Mouse (Mus musculus) embryonic facial prominence, embryonic 11.5 days (tissue): ENCODE results near the gene Il17rc. TPM values are rescaled to one million over a fixed set of nuclear protein-coding genes. Genes with fewer than 3 reads are reported as not detected.

Experiments used
- ATAC-seq: fragments of 200-750 bp; cut with Nextera tagmentation; replicated peaks from 2 replicates; pipeline ENCODE4 v1.8.0; 2017; ENCODE audit warnings: low read depth; ENCODE audit not compliant: insufficient number of reproducible peaks, low FRiP score, low TSS enrichment
- DNase-seq: peaks from one replicate; pipeline ENCODE4 v3.0.0-alpha.2; 2015; ENCODE audit warnings: low spot score
- H3K27ac ChIP-seq: fragments of 300-500 bp; sonication (generic); replicated peaks from 2 replicates; pipeline ENCODE4 v1.5.1; 2014; ENCODE audit warnings: mild to moderate bottlenecking, low read depth, low read length, control low read depth
- H3K27me3 ChIP-seq: fragments of 300-500 bp; sonication (generic); 2 replicates; pipeline ENCODE4 v1.6.1; 2014; ENCODE audit warnings: mild to moderate bottlenecking, low read length, moderate library complexity, mixed read lengths; ENCODE audit not compliant: control insufficient read depth, insufficient read depth
- H3K36me3 ChIP-seq: fragments of 300-500 bp; sonication (generic); replicated peaks from 2 replicates; pipeline ENCODE4 v1.6.1; 2014; ENCODE audit warnings: low read depth, mild to moderate bottlenecking, low read length, moderate library complexity, mixed read lengths; ENCODE audit not compliant: control insufficient read depth, insufficient read depth
- H3K4me1 ChIP-seq: fragments of 300-500 bp; sonication (generic); 2 replicates; pipeline ENCODE4 v1.6.1; 2014; ENCODE audit warnings: low read length, mixed read lengths; ENCODE audit not compliant: control insufficient read depth, insufficient read depth
- H3K4me2 ChIP-seq: fragments of 300-500 bp; sonication (generic); 2 replicates; pipeline ENCODE4 v1.6.1; 2014; ENCODE audit warnings: low read depth, mild to moderate bottlenecking, control low read depth, low read length, moderate library complexity
- H3K4me3 ChIP-seq: fragments of 300-500 bp; sonication (generic); 2 replicates; pipeline ENCODE4 v1.5.1; 2014; ENCODE audit warnings: low read depth, low read length, control low read depth
- H3K9ac ChIP-seq: fragments of 300-500 bp; sonication (generic); replicated peaks from 2 replicates; pipeline ENCODE4 v1.6.1; 2014; ENCODE audit warnings: mild to moderate bottlenecking, control low read depth, low read length
- H3K9me3 ChIP-seq: fragments of 300-500 bp; sonication (generic); replicated peaks from 2 replicates; pipeline ENCODE4 v1.6.1; 2016; ENCODE audit warnings: mild to moderate bottlenecking, low read length, inconsistent platforms, mixed read lengths; ENCODE audit not compliant: control insufficient read depth
- WGBS: fragments of 180-500 bp; shearing (Covaris S2); extraction: QIAGEN DNeasy Blood & Tissue Kit; methylation state at CpG from one replicate; pipeline ENCODE4 v1.1.7; 2014; 5-methylcytosine and 5-hydroxymethylcytosine counted together
- polyA plus RNA-seq: library from polyadenylated mRNA; unstranded; fragments of >200 nt; fragmentation: Nextera tagmentation; extraction: Ambion mirVana; gene quantifications from 2 replicates; pipeline ENCODE4 v1.2.1, GENCODE M21; 2014

Gene Il17rc
- polyA plus RNA-seq, 1 experiment from 2014 or later, result 1.3 TPM

DNA sequence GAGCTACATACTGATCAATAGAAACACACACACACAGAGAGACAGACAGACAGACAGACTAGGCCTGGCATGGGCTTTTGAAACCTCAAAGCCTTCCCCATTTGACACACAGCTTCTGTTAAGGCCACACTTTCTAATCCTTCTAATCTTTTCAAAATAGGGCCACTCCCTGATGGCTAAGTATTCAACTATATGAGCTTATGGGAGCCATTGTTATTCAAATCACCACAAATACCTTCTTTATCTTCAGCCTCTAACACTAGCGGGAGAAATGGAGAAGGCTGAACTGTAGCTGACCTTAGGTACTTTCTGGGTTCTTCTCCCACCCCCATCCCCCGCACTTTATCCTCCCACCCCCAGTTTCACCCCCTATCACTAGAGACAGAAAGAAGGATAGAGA, 31.6 kb downstream of the Il17rc start:
- Histone ChIP-seq H3K27ac (no peak overlapping the region), H3K9ac (no peak overlapping the region), H3K4me1 (no peaks in the 10 kb centered on the region), H3K36me3 (no peaks in the 10 kb centered on the region), H3K4me2 (no peak overlapping the region), H3K4me3 (no peak overlapping the region), H3K9me3 (no peaks in the 10 kb centered on the region), H3K27me3 (no peaks in the 10 kb centered on the region; the same call in 1 of the 2 replicates)
- 78% methylated on average over 2 of the region's 2 CpGs for WGBS
- no peak for ATAC-seq
- no peak for DNase-seq

DNA sequence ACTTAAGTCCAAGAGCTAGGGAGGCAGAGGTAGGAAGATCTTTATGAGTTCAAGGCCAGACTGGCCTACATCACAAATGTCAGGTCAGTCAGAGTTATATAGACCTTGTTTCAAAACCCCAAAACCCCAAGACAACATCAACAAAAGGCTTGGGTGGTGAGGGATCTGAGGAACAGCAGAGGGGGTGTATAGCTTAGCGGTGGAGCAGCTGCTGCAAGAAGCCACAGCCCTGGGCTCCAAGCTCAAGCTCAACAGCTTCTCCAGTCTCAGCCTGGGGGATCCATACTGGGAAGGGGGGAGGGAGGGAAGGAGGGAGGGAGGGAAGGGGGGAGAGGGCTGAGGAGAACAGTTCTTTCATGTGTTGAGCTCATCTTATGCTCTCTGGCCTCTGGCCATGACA, 34.5 kb downstream of the Il17rc start:
- H3K27ac ChIP-seq, result no peak overlapping the region
- no peak overlapping the region for H3K4me3 ChIP-seq
- no peaks in the 10 kb centered on the region for H3K4me1 ChIP-seq
- no peak for ATAC-seq
- 83% methylated on average over 1 of the region's 1 CpGs for WGBS
- H3K27me3 ChIP-seq, result no peaks in the 10 kb centered on the region; the same call in 1 of the 2 replicates
- H3K9me3 ChIP-seq, result no peaks in the 10 kb centered on the region
- no peak for DNase-seq
- no peak overlapping the region for H3K4me2 ChIP-seq
- no peaks in the 10 kb centered on the region for H3K36me3 ChIP-seq
- H3K9ac ChIP-seq, result no peak overlapping the region

DNA sequence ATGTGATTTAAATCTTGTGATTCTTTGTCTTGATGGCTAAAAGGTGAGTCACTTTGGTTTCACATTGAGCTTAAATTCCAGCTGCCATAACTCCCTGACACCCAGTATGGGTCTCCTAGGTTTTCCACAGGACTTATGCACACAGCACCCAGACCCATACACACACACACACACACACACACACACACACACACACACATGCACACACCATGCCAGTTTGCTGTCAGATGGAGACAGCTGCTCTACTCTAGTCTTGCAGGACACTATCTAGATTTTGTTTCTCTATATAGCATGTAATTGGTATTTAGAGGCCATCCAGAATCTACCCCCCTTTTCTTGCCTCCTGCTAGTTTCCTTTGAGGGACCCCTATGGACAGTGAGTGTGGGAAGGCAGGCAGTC, 35.9 kb downstream of the Il17rc start:
- Histone ChIP-seq H3K27me3 (no peaks in the 10 kb centered on the region), H3K9ac (no peak overlapping the region), H3K4me3 (no peak overlapping the region), H3K36me3 (no peaks in the 10 kb centered on the region), H3K4me2 (no peak overlapping the region), H3K27ac (no peak overlapping the region), H3K9me3 (no peaks in the 10 kb centered on the region), H3K4me1 (no peaks in the 10 kb centered on the region)
- ATAC-seq, result no peak
- DNase-seq, result no peak

DNA sequence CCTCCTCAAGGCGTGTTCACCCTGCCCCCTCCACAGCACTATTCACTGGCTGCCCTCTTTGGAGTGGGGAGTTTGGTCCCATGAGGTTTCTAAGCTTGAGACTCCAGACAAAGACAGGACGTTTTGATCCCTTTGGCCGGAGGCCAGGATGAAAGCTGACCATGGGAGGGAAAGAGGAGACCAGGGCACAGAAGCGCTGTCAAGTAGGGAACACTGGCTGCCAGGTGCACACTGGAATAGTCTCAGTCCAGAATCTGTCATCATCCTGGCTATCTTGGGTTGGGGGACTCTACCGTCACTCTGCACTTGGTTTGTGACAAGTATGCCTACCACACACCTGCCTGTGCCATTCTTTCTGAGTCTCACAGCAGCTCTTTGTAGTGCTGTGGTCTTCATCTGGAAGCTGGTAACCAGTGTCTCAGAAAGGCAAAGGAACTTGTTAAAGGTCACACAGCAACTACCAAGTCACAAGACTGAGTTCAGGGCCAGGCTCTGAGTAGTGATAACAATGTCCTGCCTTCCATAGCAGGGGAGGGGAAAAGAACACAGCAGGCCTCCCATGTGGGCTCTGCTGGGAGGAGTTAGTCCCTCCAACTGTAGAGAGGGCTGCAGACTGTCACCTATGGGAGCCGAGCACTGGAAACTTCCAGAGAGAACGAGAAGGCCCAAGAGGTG, 37.2 kb downstream of the Il17rc start:
- WGBS, result 61% methylated on average over 7 of the region's 7 CpGs
- H3K4me3 ChIP-seq, result no peak overlapping the region
- no peaks in the 10 kb centered on the region for H3K4me1 ChIP-seq
- H3K36me3 ChIP-seq, result no peaks in the 10 kb centered on the region
- DNase-seq, result no peak
- no peaks in the 10 kb centered on the region for H3K27me3 ChIP-seq
- ATAC-seq, result no peak; the same call in 1 of the 2 replicates
- H3K4me2 ChIP-seq, result no peak overlapping the region
- no peaks in the 10 kb centered on the region for H3K9me3 ChIP-seq
- H3K27ac ChIP-seq, result no peak overlapping the region
- H3K9ac ChIP-seq, result no peak overlapping the region; the same call in 1 of the 2 replicates

DNA sequence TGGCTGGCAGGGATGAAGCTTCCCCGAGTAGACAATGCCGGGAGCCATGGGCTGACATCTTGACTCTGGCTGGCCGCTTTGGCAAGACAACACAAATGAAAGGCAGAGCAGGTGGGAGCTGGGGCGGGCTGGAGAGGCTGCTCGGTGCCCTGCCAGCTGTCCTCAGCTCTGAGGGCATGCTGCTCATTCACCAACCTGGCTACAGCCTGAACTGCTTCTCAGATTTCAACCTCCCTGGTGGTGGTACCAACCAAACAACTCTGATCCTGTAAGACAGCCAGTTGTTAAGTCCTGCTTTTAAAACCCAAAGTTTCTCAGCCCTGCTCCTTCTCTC, 37.7 kb downstream of the Il17rc start:
- no peak overlapping the region for H3K9ac ChIP-seq
- no peaks in the 10 kb centered on the region for H3K9me3 ChIP-seq
- no peaks in the 10 kb centered on the region for H3K27me3 ChIP-seq
- no peak for ATAC-seq
- 47% methylated on average over 5 of the region's 5 CpGs for WGBS
- no peak for DNase-seq
- no peak overlapping the region for H3K4me2 ChIP-seq
- no peak overlapping the region for H3K27ac ChIP-seq
- H3K4me3 ChIP-seq, result no peak overlapping the region
- H3K4me1 ChIP-seq, result no peaks in the 10 kb centered on the region
- H3K36me3 ChIP-seq, result no peaks in the 10 kb centered on the region; the same call in 1 of the 2 replicates

DNA sequence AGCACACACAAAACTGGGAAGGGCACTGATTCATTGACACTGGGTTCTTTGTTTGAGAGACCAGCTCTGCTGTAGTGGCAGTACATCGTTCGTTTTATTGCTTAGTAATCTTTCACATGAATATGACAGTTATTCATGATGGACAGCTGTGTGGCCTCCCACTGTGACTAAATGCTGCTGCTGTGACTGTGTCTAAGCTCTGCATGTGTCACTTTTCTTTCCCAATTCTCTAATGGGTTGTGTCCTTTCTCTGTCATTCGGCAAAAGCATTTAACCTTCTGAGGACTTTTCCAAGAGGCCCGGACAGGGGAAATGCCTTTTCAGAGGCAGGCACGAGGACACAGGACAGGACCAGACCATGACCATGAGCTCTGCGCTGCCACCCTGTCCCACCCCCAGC, 42.7 kb downstream of the Il17rc start:
- Histone ChIP-seq H3K9ac (no peak overlapping the region), H3K4me2 (no peak overlapping the region), H3K27ac (no peak overlapping the region), H3K4me3 (no peak overlapping the region), H3K36me3 (peaks cover 16% of the 10 kb centered on the region), H3K4me1 (no peaks in the 10 kb centered on the region), H3K27me3 (no peaks in the 10 kb centered on the region), H3K9me3 (no peaks in the 10 kb centered on the region)
- no peak for ATAC-seq
- no peak for DNase-seq
- 91% methylated on average over 6 of the region's 6 CpGs for WGBS

DNA sequence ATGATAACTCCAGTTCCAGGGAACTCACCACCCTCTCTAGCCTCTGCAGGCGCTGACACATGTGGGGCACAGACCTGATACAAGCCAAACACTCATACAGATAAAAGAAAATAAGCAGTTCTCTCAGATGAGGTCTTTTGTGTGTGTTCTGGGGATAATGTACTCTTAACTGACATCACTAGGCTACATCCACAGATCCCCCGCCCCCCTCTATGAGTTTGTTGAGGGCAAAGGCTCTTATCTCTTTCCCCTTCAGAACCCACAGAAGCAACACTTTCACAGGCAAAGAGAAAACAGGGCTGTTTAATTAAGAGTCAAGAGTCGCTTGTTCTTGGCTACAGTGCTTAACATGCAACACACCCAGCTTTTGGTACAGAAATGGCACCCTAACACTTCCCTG, 43.4 kb downstream of the Il17rc start:
- no peak overlapping the region for H3K4me3 ChIP-seq
- no peaks in the 10 kb centered on the region for H3K27me3 ChIP-seq
- H3K4me2 ChIP-seq, result no peak overlapping the region
- no peaks in the 10 kb centered on the region for H3K9me3 ChIP-seq
- 93% methylated on average over 3 of the region's 3 CpGs for WGBS
- ATAC-seq, result no peak
- no peaks in the 10 kb centered on the region for H3K4me1 ChIP-seq
- no peak for DNase-seq
- no peak overlapping the region for H3K27ac ChIP-seq
- H3K36me3 ChIP-seq, result peaks cover 21% of the 10 kb centered on the region
- no peak overlapping the region for H3K9ac ChIP-seq

DNA sequence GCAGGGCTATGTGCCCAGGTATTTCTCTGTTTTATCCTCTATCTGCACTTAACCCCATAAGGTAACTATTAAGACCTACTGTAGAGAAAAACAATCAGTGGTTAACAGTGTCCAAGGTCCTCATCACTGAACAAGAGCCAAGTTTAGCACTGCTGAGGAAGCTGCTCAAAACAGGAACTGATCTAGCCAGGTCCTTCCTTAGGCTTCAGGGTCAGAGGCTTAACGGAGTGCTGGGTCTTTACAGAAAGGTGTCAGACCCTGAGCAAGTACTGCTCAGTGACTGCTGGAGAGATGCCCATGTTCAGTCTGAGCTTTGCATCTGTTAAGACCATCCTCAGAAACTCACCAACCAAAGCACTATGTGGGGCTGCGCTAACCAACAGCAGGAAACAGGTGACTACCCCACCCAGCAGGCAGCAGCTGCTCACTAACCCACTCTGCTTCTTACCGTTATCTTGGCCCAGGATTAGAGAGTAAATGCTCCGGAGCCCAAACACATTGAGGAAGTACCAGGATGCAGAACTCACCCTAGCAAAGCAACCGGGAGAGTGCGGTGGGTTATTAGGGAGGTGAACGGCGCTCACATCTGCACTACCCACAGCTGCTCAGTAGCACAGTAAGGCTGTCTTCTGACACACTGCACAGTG, 46.3 kb downstream of the Il17rc start:
- ATAC-seq, result no peak
- H3K27me3 ChIP-seq, result no peaks in the 10 kb centered on the region
- H3K4me2 ChIP-seq, result no peak overlapping the region
- no peaks in the 10 kb centered on the region for H3K4me1 ChIP-seq
- H3K4me3 ChIP-seq, result no peak overlapping the region
- no peak for DNase-seq
- H3K36me3 ChIP-seq, result peaks cover 27% of the 10 kb centered on the region
- WGBS, result 93% methylated on average over 8 of the region's 8 CpGs
- no peaks in the 10 kb centered on the region for H3K9me3 ChIP-seq
- no peak overlapping the region for H3K27ac ChIP-seq
- H3K9ac ChIP-seq, result no peak overlapping the region
